Mouse (Mus musculus) urinary bladder, postnatal 25 days (tissue): Measurements from ENCODE around the gene Brms1.

ENCODE experiments used
- DNase-seq: peaks from one replicate; pipeline ENCODE4 v3.0.0; 2022; ENCODE audit warnings: low spot score

The Brms1 gene

GRCm38 (mm10) chr19:5092083-5092482 is 50.9 kb downstream of the Brms1 start:
- no peak for DNase-seq

DNA sequence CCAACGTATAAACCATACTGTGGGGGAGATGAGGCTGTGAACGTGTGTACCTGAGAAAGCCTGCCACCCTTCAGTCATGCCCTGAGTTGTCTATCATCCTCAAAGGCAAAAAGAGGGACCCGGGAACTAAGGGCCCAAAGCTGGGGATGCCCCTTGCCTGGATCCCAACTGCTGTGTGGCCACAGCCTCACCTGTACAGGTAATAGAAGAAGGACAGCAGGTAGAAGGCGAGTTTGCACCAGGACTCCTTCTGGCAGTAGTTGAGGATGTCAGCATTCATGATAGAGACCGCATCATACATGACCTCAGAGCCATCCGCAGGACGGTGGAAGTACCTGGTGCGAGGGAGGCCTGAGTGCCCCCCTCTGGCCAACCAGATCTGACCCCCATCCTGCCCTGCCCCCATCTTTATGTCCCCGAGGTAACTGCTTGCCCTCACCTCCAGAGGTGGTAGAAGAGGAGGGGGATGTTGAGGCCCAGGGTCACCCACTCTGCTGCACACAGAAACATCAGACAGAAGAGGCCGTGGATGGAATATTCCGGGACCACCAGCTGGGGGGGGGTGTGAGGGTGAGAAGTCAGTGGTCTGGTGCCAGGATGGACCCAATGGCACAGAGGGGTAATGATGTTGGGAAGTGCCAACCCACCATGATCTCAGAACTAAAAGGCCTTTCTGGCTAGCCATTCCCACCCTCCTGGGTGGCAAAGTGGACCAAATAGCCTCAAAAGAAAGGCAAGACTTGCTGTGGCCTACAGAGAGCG is 52.5 kb downstream of the Brms1 start:
- DNase-seq: no peak

- DNase-seq: peak; percentile 92
Observed at GRCm38 (mm10) chr19:5094243-5094632, 53.1 kb downstream of the Brms1 start.

DNA sequence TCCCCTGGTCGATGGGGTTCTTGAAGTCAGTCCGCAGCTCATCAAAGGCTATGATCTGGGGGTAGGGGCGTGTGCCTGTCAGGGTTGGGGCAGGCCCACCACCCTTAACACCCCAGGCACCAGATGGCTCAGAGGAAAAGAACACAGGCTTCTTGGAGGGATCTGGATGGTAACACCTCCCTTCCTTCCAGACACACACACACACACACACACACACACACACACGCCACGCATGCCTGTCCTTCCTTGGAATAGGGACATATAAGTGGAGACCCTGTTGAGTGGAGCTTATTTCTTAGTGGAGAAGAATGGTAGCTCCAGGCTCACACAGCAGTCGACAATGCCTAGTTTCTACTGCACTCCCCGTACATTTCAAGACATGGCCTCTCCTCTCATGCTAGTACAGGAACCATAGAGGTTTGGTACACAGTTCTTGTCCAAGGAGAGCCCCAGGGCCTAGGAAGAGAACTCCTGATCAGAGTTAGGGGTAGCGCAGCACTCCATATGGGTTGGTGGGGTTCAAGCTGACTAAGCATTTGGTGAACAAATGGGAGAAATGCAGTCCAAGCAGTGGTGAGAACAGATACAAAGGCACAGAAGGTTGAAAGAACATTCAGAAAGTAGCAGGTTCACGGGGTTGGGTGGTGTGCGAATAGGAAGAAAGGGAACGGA is 53.7 kb downstream of the Brms1 start:
- no peak for DNase-seq

GRCm38 (mm10) chr19:5095887-5096474 is 54.8 kb downstream of the Brms1 start:
- no peak for DNase-seq

DNA sequence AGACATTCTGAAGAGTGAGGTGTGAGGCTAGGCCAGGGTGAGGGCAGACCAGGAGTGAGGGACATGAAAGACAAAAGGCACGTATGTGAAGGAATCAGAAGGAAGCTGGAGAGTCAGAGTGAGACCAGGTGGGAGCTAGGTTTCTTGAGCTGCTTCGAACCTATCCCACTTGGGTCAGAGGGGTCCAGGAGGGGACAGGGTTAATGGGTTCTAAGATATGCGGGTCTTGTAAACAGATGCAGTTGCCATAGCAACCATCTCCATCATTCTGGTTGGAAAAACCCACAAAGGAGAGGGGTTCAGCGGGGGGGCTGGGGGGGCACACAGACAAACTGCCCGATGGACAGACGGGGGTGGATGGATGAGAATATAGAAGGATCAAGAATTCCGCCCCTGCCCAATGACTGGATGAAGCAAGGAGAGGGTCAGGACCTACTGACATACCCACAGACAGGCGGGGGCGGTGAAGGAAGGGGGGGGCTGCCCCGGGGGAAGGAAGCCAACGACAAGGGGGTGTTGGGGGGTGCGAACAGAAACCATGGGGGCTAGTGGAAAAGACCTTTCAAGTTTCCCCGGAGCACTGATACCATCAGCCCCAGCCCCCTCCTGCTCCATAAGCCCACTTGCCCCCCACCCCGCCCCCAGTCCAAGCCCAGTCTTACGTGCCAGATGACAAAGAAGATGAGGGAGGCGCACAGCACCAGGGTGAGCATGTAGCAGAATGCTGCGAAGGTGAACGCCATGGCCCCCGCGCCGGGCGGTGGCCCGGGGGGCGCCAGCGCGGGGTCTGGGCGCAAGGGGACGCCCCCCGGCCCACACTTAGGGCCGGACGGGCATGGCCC is 56.6 kb downstream of the Brms1 start:
- no peak for DNase-seq

DNA sequence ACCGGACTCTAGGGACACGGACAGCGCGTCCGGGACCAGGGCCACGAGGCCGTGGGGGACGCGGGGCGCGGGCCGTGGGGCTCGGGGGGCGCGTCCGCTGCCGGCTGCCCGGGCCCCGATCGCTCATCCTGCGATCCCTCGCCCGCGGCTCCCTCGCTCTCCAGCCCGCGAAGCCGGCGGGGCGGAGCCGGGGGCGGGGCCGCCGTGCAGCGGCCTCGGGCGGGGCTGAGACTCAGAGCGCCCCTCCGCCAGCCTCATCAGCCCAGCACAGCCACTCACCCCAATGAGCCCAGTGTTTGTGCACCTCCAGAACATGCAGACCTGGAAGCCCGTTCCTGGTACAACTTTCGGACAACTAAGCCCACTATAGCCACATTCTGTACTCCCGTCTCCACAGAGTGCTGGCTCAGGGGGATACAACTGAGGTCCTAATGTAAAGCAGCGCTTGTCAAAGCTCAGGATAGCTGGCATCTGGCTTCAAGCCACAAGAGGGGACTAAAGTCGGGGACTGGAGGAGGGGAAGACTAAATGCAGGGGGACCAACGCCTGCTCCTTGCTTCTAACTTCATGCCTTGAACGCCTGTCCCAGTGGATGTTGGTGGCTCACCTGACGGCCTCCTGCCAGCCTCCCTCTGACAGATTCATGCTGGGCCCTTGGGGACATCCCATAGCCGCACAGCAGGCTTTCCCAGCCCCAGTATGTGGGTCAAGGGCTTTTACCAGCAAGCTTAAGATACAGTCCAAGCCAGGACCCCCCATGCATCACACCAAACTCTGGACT is 57.4 kb downstream of the Brms1 start, which contains the start of gene Cnih2:
TSS of gene Cnih2 (minus strand) at position 159 of the 781 bp plus-strand sequence.
- peak; percentile 48 for DNase-seq
